In genomic region chr17:27304842-27305241, GRCm38 (mm10) we compare ENCODE assay signal across 9 mouse cellular contexts.
DNase-seq lines count a peak whose midpoint lies in the region; ATAC-seq and TF ChIP-seq lines count a peak whose summit lies in the region.
"Had no signal": no experiment of that assay in that cellular context is flagged by ENCODE, and none has a peak within 500 bp of the region (broad histone marks: within the 10 kb centered on the region; RNA-seq: fewer than 3 reads in every experiment).

No protein-coding gene starts in this region.

- no peak overlapping the region for H3K27ac ChIP-seq in midbrain, embryonic 14.5 days (replicated peaks; ENCODE audit: low read depth, low read length)
- no peak overlapping the region for H3K27ac ChIP-seq in midbrain, embryonic 13.5 days
- H3K27ac ChIP-seq in embryonic facial prominence, embryonic 12.5 days: peak overlapping the region; percentile 30; the same call in 1 of the 2 replicates
- no peak overlapping the region for H3K27ac ChIP-seq in forebrain, postnatal 0 days (ENCODE audit: low read depth, low read length)
- peak overlapping the region; percentile 66 for H3K27ac ChIP-seq in limb, embryonic 10.5 days

- no peaks in the 10 kb centered on the region for H3K36me3 ChIP-seq in midbrain, embryonic 14.5 days (ENCODE audit: control insufficient read depth, insufficient read depth, low read length)
- no peaks in the 10 kb centered on the region for H3K36me3 ChIP-seq in midbrain, embryonic 13.5 days
- no peaks in the 10 kb centered on the region for H3K36me3 ChIP-seq in embryonic facial prominence, embryonic 12.5 days
- no peaks in the 10 kb centered on the region for H3K36me3 ChIP-seq in forebrain, postnatal 0 days (ENCODE audit: insufficient read depth)
- H3K36me3 ChIP-seq in limb, embryonic 10.5 days: no peaks in the 10 kb centered on the region

- 47% methylated on average over 3 of the region's 3 CpGs for WGBS in midbrain, embryonic 14.5 days
- WGBS in midbrain, embryonic 13.5 days: 65% methylated on average over 3 of the region's 3 CpGs
- 57% methylated on average over 3 of the region's 3 CpGs for WGBS in embryonic facial prominence, embryonic 12.5 days
- 59% methylated on average over 3 of the region's 3 CpGs for WGBS in forebrain, postnatal 0 days
- 65% methylated on average over 3 of the region's 3 CpGs for WGBS in limb, embryonic 10.5 days

- 0 out of 2 replicates have a peak, but pooled peaks cover 6% of the 10 kb centered on the region for H3K4me1 ChIP-seq in midbrain, embryonic 14.5 days (ENCODE audit: control insufficient read depth, insufficient read depth, low read length)
- H3K4me1 ChIP-seq in midbrain, embryonic 13.5 days (replicated peaks): peaks cover 10% of the 10 kb centered on the region
- H3K4me1 ChIP-seq in embryonic facial prominence, embryonic 12.5 days: peaks cover 10% of the 10 kb centered on the region; the same call in 1 of the 2 replicates
- no peaks in the 10 kb centered on the region for H3K4me1 ChIP-seq in forebrain, postnatal 0 days (ENCODE audit: insufficient read depth)
- peaks cover 22% of the 10 kb centered on the region for H3K4me1 ChIP-seq in limb, embryonic 10.5 days

- H3K9me3 ChIP-seq in midbrain, embryonic 14.5 days (ENCODE audit: control insufficient read depth, low read length): no peaks in the 10 kb centered on the region
- H3K9me3 ChIP-seq in midbrain, embryonic 13.5 days: no peaks in the 10 kb centered on the region
- no peaks in the 10 kb centered on the region for H3K9me3 ChIP-seq in embryonic facial prominence, embryonic 12.5 days
- H3K9me3 ChIP-seq in forebrain, postnatal 0 days (ENCODE audit: low read length): no peaks in the 10 kb centered on the region
- H3K9me3 ChIP-seq in limb, embryonic 10.5 days (replicated peaks): no peaks in the 10 kb centered on the region

- H3K4me3 ChIP-seq in midbrain, embryonic 14.5 days (replicated peaks; ENCODE audit: low read depth, low read length): no peak overlapping the region
- H3K4me3 ChIP-seq in midbrain, embryonic 13.5 days (replicated peaks): no peak overlapping the region
- no peak overlapping the region for H3K4me3 ChIP-seq in embryonic facial prominence, embryonic 12.5 days
- no peak overlapping the region for H3K4me3 ChIP-seq in forebrain, postnatal 0 days (ENCODE audit: low read depth, low read length)
- H3K4me3 ChIP-seq in limb, embryonic 10.5 days: no peak overlapping the region

- no peaks in the 10 kb centered on the region for H3K27me3 ChIP-seq in midbrain, embryonic 14.5 days (ENCODE audit: control insufficient read depth, insufficient read depth, low read length)
- no peaks in the 10 kb centered on the region for H3K27me3 ChIP-seq in midbrain, embryonic 13.5 days
- H3K27me3 ChIP-seq in embryonic facial prominence, embryonic 12.5 days: no peaks in the 10 kb centered on the region
- H3K27me3 ChIP-seq in forebrain, postnatal 0 days (ENCODE audit: insufficient read depth, low read length): no peaks in the 10 kb centered on the region
- H3K27me3 ChIP-seq in limb, embryonic 10.5 days (ENCODE audit: low read depth, poor library complexity, severe bottlenecking): no peaks in the 10 kb centered on the region

- ATAC-seq in midbrain, embryonic 14.5 days (ENCODE audit: low FRiP score, low TSS enrichment): no peak; the same call in 1 of the 2 replicates
- ATAC-seq in midbrain, embryonic 13.5 days: no peak
- ATAC-seq in embryonic facial prominence, embryonic 12.5 days (ENCODE audit: insufficient number of reproducible peaks, insufficient read depth, low FRiP score, low TSS enrichment): no peak
- ATAC-seq in forebrain, postnatal 0 days: peak; percentile 36

- DNase-seq in midbrain, embryonic 14.5 days: peak; percentile 37
- peak; percentile 31 for DNase-seq in forebrain, postnatal 0 days
- DNase-seq in limb, embryonic 10.5 days (ENCODE audit: low spot score): no peak
- DNase-seq in right cerebral cortex, adult 2 months (ENCODE audit: low spot score in 2 of 2): no peak
- DNase-seq in layer of hippocampus, postnatal 14 days (ENCODE audit: low spot score in 2 of 2): no peak
- DNase-seq: liver; lung, postnatal 14 days had no signal

- H3K4me2 ChIP-seq in midbrain, embryonic 14.5 days (ENCODE audit: low read length): no peak overlapping the region
- H3K4me2 ChIP-seq in midbrain, embryonic 13.5 days (replicated peaks): no peak overlapping the region
- H3K4me2 ChIP-seq in embryonic facial prominence, embryonic 12.5 days (replicated peaks): no peak overlapping the region
- H3K4me2 ChIP-seq in forebrain, postnatal 0 days (ENCODE audit: low read depth): no peak overlapping the region

- no peak overlapping the region for H3K9ac ChIP-seq in midbrain, embryonic 14.5 days (replicated peaks; ENCODE audit: low read length)
- H3K9ac ChIP-seq in midbrain, embryonic 13.5 days (replicated peaks): no peak overlapping the region
- no peak overlapping the region for H3K9ac ChIP-seq in embryonic facial prominence, embryonic 12.5 days
- H3K9ac ChIP-seq in forebrain, postnatal 0 days: no peak overlapping the region

- no peak for TF ChIP-seq CTCF in forebrain, postnatal 0 days (IDR thresholded peaks at IDR 0.05; ENCODE audit: low read depth)

Comparison
In these comparisons a context has a peak if more than half of its experiments do, and no peak if none do; other contexts are left out.
1. DNase-seq: peak in midbrain, embryonic 14.5 days (single experiment) and forebrain, postnatal 0 days (single experiment); none in limb, embryonic 10.5 days (single experiment), right cerebral cortex, adult 2 months (0 of 2) and layer of hippocampus, postnatal 14 days (0 of 2).
2. H3K27ac ChIP-seq: peak in embryonic facial prominence, embryonic 12.5 days (single experiment) and limb, embryonic 10.5 days (single experiment); none in midbrain, embryonic 14.5 days (single experiment), midbrain, embryonic 13.5 days (single experiment) and forebrain, postnatal 0 days (single experiment).